Mouse (Mus musculus): ENCODE results near the gene 2410015M20Rik.

- TF ChIP-seq CTCF (IDR thresholded peaks at IDR 0.05; ENCODE audit: low read depth) (no peak), EP300 (optimal IDR thresholded peaks at IDR 0.05) (no peak)
Observed at GRCm38 (mm10) chr17:56651801-56652200, 42.2 kb upstream of the 2410015M20Rik start.
